ENCODE assay signal across 14 mouse cellular contexts in genomic region chr8:124264032-124264431, GRCm38 (mm10). TPM values are rescaled to one million over a fixed set of nuclear protein-coding genes. Genes with fewer than 3 reads are reported as not detected.
A peak's percentile ranks its signal among the peaks of the same experiment; 100 is the strongest.
DNase-seq lines count a peak whose midpoint lies in the region; ATAC-seq lines count a peak whose summit lies in the region.
"Had no signal": no experiment of that assay in that cellular context is flagged by ENCODE, and none has a peak within 500 bp of the region (broad histone marks: within the 10 kb centered on the region; RNA-seq: fewer than 3 reads in every experiment).

No protein-coding gene starts in this region.

- no peaks in the 10 kb centered on the region for H3K9me3 ChIP-seq in hindbrain, embryonic 13.5 days
- no peaks in the 10 kb centered on the region for H3K9me3 ChIP-seq in hindbrain, embryonic 12.5 days (replicated peaks)
- H3K9me3 ChIP-seq in neural tube, embryonic 15.5 days (replicated peaks): no peaks in the 10 kb centered on the region
- H3K9me3 ChIP-seq: liver, embryonic 15.5 days had no signal

- peak overlapping the region; percentile 77 for H3K27ac ChIP-seq in hindbrain, embryonic 13.5 days
- no peak overlapping the region for H3K27ac ChIP-seq in hindbrain, embryonic 12.5 days
- H3K27ac ChIP-seq in neural tube, embryonic 15.5 days (replicated peaks): peak overlapping the region; percentile 79
- H3K27ac ChIP-seq: liver, embryonic 15.5 days had no signal

- no peak overlapping the region for H3K4me2 ChIP-seq in hindbrain, embryonic 13.5 days
- H3K4me2 ChIP-seq in hindbrain, embryonic 12.5 days (replicated peaks): no peak overlapping the region
- no peak overlapping the region for H3K4me2 ChIP-seq in neural tube, embryonic 15.5 days
- H3K4me2 ChIP-seq: liver, embryonic 15.5 days had no signal

- no peak overlapping the region for H3K4me3 ChIP-seq in hindbrain, embryonic 13.5 days
- H3K4me3 ChIP-seq in hindbrain, embryonic 12.5 days: no peak overlapping the region
- H3K4me3 ChIP-seq in neural tube, embryonic 15.5 days (replicated peaks): no peak overlapping the region
- H3K4me3 ChIP-seq: liver, embryonic 15.5 days had no signal

- 0 out of 2 replicates have a peak overlapping the region, but pooled peaks have one; percentile 43 for H3K9ac ChIP-seq in hindbrain, embryonic 13.5 days
- H3K9ac ChIP-seq in hindbrain, embryonic 12.5 days: no peak overlapping the region
- no peak overlapping the region for H3K9ac ChIP-seq in neural tube, embryonic 15.5 days (replicated peaks)
- H3K9ac ChIP-seq: liver, embryonic 15.5 days had no signal

- peaks cover 71% of the 10 kb centered on the region for H3K4me1 ChIP-seq in hindbrain, embryonic 13.5 days (replicated peaks)
- peaks cover 53% of the 10 kb centered on the region for H3K4me1 ChIP-seq in hindbrain, embryonic 12.5 days
- peaks cover 67% of the 10 kb centered on the region for H3K4me1 ChIP-seq in neural tube, embryonic 15.5 days

- peak; percentile 51 for DNase-seq in lung, postnatal 10 days
- DNase-seq in lung, postnatal 25 days (ENCODE audit: low spot score): no peak
- DNase-seq in kidney, postnatal 25 days: peak; percentile 56 to 70
- no peak for DNase-seq in cerebellum, adult 11 months
- DNase-seq in right cerebral cortex, postnatal 14 days: no peak
- DNase-seq: cerebellum, adult 18-20 months; gastrocnemius, postnatal 25 days; thymus, adult 18-20 months had no signal

- no peaks in the 10 kb centered on the region for H3K36me3 ChIP-seq in hindbrain, embryonic 13.5 days
- H3K36me3 ChIP-seq in hindbrain, embryonic 12.5 days: 0 out of 2 replicates have a peak, but pooled peaks cover 8% of the 10 kb centered on the region
- H3K36me3 ChIP-seq in neural tube, embryonic 15.5 days: no peaks in the 10 kb centered on the region
- H3K36me3 ChIP-seq: liver, embryonic 15.5 days had no signal

- 85% methylated on average over 8 of the region's 8 CpGs for WGBS in hindbrain, embryonic 13.5 days
- 90% methylated on average over 8 of the region's 8 CpGs for WGBS in hindbrain, embryonic 12.5 days
- 81% methylated on average over 8 of the region's 8 CpGs for WGBS in neural tube, embryonic 15.5 days

- no peak for ATAC-seq in hindbrain, embryonic 13.5 days (ENCODE audit: low FRiP score)
- no peak for ATAC-seq in hindbrain, embryonic 12.5 days (ENCODE audit: low FRiP score)
- ATAC-seq in neural tube, embryonic 15.5 days (ENCODE audit: low FRiP score): no peak
- ATAC-seq: forebrain, embryonic 16.5 days had no signal

- H3K27me3 ChIP-seq in hindbrain, embryonic 13.5 days: no peaks in the 10 kb centered on the region
- no peaks in the 10 kb centered on the region for H3K27me3 ChIP-seq in hindbrain, embryonic 12.5 days
- H3K27me3 ChIP-seq in neural tube, embryonic 15.5 days (replicated peaks): no peaks in the 10 kb centered on the region
- H3K27me3 ChIP-seq: CH12.LX; liver, embryonic 15.5 days had no signal

RNA-seq across cellular contexts. Expression of gene Galnt2, which starts 32.8 kb away (rescaled TPM):
- 49.9 and 52.8 TPM in 2 replicates for polyA plus RNA-seq in hindbrain, embryonic 13.5 days (2015; fragmentation: Nextera tagmentation; extraction: Ambion mirVana)
- 84.8 and 86.1 TPM in 2 replicates for polyA plus RNA-seq in hindbrain, embryonic 12.5 days (2016; fragmentation: Nextera tagmentation; extraction: Ambion mirVana)
- 59.7 and 62.7 TPM in 2 replicates for polyA plus RNA-seq in neural tube, embryonic 15.5 days (2015; fragmentation: Nextera tagmentation; extraction: Ambion mirVana)

Comparison
In these comparisons a context has a peak if more than half of its experiments do, and no peak if none do; other contexts are left out.
1. DNase-seq: peak in lung, postnatal 10 days (single experiment) and kidney, postnatal 25 days (2 of 2); none in lung, postnatal 25 days (single experiment), cerebellum, adult 11 months (single experiment) and right cerebral cortex, postnatal 14 days (single experiment).